Mouse (Mus musculus): ENCODE measurements around the gene Mrrf.

GRCm38 (mm10) chr2:36214425-36214824 lies 78.2 kb downstream of the Mrrf start:
- TF ChIP-seq FLI1 (IDR thresholded peaks at IDR 0.05; ENCODE audit: low read length) (no peak), GATA1 (IDR thresholded peaks at IDR 0.05; ENCODE audit: borderline replicate concordance, low read length) (no peak)
